21 mouse cellular contexts compared by ENCODE assay signal in genomic region chr12:26559560-26559959, GRCm38 (mm10).
"Had no signal": no experiment of that assay in that cellular context is flagged by ENCODE, and none has a peak within 500 bp of the region (broad histone marks: within the 10 kb centered on the region; RNA-seq: fewer than 3 reads in every experiment).

No protein-coding gene starts in this region.

- DNase-seq: cerebellum, adult 2 months; cerebellum, adult 8-10 months; cerebellum, adult 9-10 months; cerebellum, adult 9-11 months; cerebellum, postnatal 10 days; cerebellum, postnatal 14 days; cerebellum, postnatal 25 days; cerebellum, postnatal 36 days; embryo, embryonic 11 days; forebrain, postnatal 0 days; gastrocnemius, adult 2 months; gastrocnemius, postnatal 10 days; gastrocnemius, postnatal 14 days; gastrocnemius, postnatal 25 days; gastrocnemius, postnatal 36 days; heart, adult 18-20 months; heart, adult 2 months had no signal

- ATAC-seq: forebrain, embryonic 13.5 days; forebrain, embryonic 14.5 days; forebrain, embryonic 15.5 days; forebrain, embryonic 16.5 days; forebrain, postnatal 0 days had no signal
